Mouse (Mus musculus): Measurements from ENCODE around the gene Srp54c. TPM values are rescaled to one million over a fixed set of nuclear protein-coding genes. Genes with fewer than 3 reads are reported as not detected.

Srp54c gene
- total RNA-seq, 2 experiments from 2014 or later: 36.9 to 39.3 TPM

- no peak for DNase-seq (ENCODE audit: low spot score in 2 of 2)
- intact Hi-C loops (cut with DNase I): no loop called here
These were observed 77.6 kb downstream of the Srp54c start for GRCm38 (mm10) chr12:55307566-55307965.

GRCm38 (mm10) chr12:55308731-55309130 lies 78.8 kb downstream of the Srp54c start:
- intact Hi-C loops (cut with DNase I): no loop called here
- no peak for DNase-seq (ENCODE audit: low spot score in 2 of 2)

GRCm38 (mm10) chr12:55309501-55309900 lies 79.5 kb downstream of the Srp54c start:
- intact Hi-C loops (cut with DNase I): no loop called here
- no peak for DNase-seq (ENCODE audit: low spot score in 2 of 2)

- intact Hi-C loops (cut with DNase I): loop anchor here (10.0 kb wide), 1 partner anchor 523 kb away; the partner anchor contains the start of gene Brms1l
- no peak for DNase-seq (ENCODE audit: low spot score in 2 of 2)
These were observed 81.9 kb downstream of the Srp54c start for GRCm38 (mm10) chr12:55311841-55312240.

Other genes starting within 250 kb of the Srp54c start
- gene Gm20403, start 243.6 kb upstream of the Srp54c start, total RNA-seq (2021): not detected
- gene Baz1a, start 215.8 kb upstream of the Srp54c start, total RNA-seq (2021): 1 to 10 TPM; 2.2 to 2.7 TPM
- gene 2700097O09Rik, start 150.1 kb upstream of the Srp54c start, total RNA-seq (2021): 1 to 10 TPM; 7.8 to 8.8 TPM
- 100 to 1,000 TPM in 1 of 2 experiments, 10 to 100 TPM in 1; 97.8 to 102 TPM for gene Srp54a, start 149.9 kb upstream of the Srp54c start, total RNA-seq (2021)
- gene Fam177a, start 105.7 kb upstream of the Srp54c start, total RNA-seq (2021): 10 to 100 TPM; 14.9 to 25.5 TPM
- gene Srp54b, start 75.1 kb upstream of the Srp54c start, total RNA-seq (2021): 10 to 100 TPM; 57.8 to 64.6 TPM
- gene 1700047I17Rik2, start 30.6 kb upstream of the Srp54c start, total RNA-seq (2021): 10 to 100 TPM in 1 of 2 experiments, not detected in 1; 14.6 TPM
- gene 1110008L16Rik, start 69.4 kb downstream of the Srp54c start, total RNA-seq (2021): 1 to 10 TPM; 7.1 to 8.7 TPM
- 10 to 100 TPM in 1 of 2 experiments, 1 to 10 TPM in 1; 10.0 to 13.5 TPM for gene Ppp2r3c, start 72.8 kb downstream of the Srp54c start, total RNA-seq (2021)
- 100 to 1,000 TPM; 139 to 142 TPM for gene Psma6, start 154.1 kb downstream of the Srp54c start, total RNA-seq (2021)